Mouse (Mus musculus): Measurements from ENCODE around the gene Slc16a13. TPM values are rescaled to one million over a fixed set of nuclear protein-coding genes. Genes with fewer than 3 reads are reported as not detected.

Gene Slc16a13
- polyA plus RNA-seq, 1 experiment from 2014 or later, result 1.9 TPM

DNA sequence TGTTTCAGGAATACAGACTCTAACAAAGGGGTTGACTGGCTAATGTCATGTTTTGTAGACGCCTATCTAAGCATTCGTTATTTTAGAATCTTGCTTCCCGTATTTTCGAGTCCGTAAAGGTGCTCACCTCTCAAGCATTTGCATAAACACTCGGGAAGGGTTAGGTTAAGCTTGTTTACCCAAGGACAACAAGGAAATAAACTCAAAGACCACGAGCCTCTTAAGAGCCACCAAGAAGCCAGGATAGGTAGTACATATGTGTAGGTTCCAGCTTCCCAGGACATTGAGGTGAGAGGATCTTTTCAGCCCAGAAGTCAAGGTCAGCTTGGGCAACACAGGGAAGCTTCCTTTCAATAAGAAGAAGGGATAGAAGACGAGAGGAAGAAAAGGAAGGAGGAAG is 21.8 kb downstream of the Slc16a13 start:
- DNase-seq (no peak), ATAC-seq (no peak)
- Histone ChIP-seq H3K4me2 (ENCODE audit: low read depth, low read length) (no peak overlapping the region), H3K27ac (ENCODE audit: low read depth) (no peak overlapping the region), H3K9me3 (ENCODE audit: low read length) (no peaks in the 10 kb centered on the region), H3K4me3 (ENCODE audit: low read depth, low read length) (no peak overlapping the region), H3K36me3 (replicated peaks; ENCODE audit: insufficient read depth, low read length) (no peaks in the 10 kb centered on the region), H3K27me3 (ENCODE audit: insufficient read depth, low read length) (no peaks in the 10 kb centered on the region), H3K4me1 (ENCODE audit: insufficient read depth) (no peaks in the 10 kb centered on the region), H3K9ac (replicated peaks) (no peak overlapping the region)
- 70% methylated on average over 8 of the region's 8 CpGs for WGBS (ENCODE audit: insufficient replicate concordance)
- no peak for TF ChIP-seq EP300 (IDR thresholded peaks at IDR 0.05; ENCODE audit: low read depth)
- no peak for TF ChIP-seq CTCF (IDR thresholded peaks at IDR 0.05; ENCODE audit: low read depth)

DNA sequence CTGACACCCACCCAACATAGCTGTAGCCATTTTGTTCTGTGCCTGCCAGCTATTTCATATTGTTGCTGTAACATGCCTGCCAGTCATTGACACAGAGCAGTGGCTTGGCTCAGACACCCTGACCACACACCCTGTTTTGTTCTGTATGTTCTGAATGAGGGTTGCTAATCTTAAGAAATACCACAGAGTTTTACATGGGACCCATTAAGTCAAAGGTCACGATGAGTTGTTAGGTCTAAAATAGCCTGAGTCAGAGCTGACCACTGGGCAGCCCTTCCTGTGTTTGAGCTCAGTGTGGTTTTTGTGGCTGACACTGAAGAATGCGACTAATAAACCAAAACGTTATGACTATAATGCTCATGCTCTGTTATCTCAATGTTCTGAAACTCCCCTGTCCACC is 22.5 kb downstream of the Slc16a13 start:
- no peak for ATAC-seq
- no peak overlapping the region for H3K4me3 ChIP-seq (ENCODE audit: low read depth, low read length)
- no peak for TF ChIP-seq EP300 (IDR thresholded peaks at IDR 0.05; ENCODE audit: low read depth)
- TF ChIP-seq CTCF (IDR thresholded peaks at IDR 0.05; ENCODE audit: low read depth), result no peak
- 44% methylated on average over 3 of the region's 3 CpGs for WGBS (ENCODE audit: insufficient replicate concordance)
- H3K9ac ChIP-seq (replicated peaks), result no peak overlapping the region
- no peaks in the 10 kb centered on the region for H3K9me3 ChIP-seq (ENCODE audit: low read length)
- H3K4me2 ChIP-seq (ENCODE audit: low read depth, low read length), result no peak overlapping the region
- no peak for DNase-seq
- no peaks in the 10 kb centered on the region for H3K27me3 ChIP-seq (ENCODE audit: insufficient read depth, low read length)
- no peaks in the 10 kb centered on the region for H3K36me3 ChIP-seq (replicated peaks; ENCODE audit: insufficient read depth, low read length)
- no peaks in the 10 kb centered on the region for H3K4me1 ChIP-seq (ENCODE audit: insufficient read depth)
- H3K27ac ChIP-seq (ENCODE audit: low read depth), result no peak overlapping the region

DNA sequence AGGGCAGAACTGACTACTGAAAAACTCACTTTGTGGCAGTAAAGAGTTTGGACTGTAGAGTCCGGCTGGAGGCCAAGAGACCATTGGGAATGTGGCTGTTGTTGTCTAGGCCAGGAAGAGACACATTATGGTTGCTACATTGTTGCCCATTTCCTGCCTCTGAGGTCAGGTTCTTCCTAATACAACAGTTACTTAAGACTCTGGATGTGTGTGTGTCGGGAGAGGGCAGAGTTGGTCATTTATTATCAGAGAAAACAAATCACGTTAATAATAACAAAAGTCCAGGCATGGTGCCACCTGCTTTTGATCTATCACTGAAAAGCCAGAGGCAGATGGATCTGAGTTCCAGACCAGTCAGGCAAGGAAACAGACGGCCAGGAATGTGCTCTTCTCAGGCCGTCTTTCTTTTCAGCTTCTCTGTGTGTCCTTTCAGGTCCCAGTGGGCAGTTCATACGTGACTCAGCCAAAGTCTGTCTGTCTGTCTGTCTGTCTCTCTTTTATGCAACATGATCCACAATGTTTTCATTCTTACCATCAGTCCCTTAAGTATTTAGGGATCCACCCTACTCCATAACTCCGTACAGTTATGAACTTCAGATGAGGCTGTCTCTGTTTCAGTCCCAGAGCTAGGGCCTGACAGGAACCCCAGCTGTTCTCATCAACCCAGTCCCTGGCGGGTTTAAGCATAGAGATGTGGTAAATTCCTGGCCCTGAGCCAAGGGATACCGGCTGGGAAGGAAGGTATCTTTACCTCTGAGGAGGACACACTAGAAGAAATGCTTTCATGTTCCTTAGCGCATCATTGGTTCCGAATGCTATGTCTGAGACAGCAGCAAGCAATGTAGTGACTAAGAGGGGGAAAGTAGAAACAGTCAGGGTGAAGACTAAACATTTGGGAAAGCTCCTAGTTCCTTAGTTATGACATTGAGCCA is 27.2 kb downstream of the Slc16a13 start:
- DNase-seq, result no peak
- Histone ChIP-seq H3K4me3 (ENCODE audit: low read depth, low read length) (no peak overlapping the region), H3K4me1 (ENCODE audit: insufficient read depth) (no peaks in the 10 kb centered on the region), H3K9ac (replicated peaks) (no peak overlapping the region), H3K27me3 (ENCODE audit: insufficient read depth, low read length) (no peaks in the 10 kb centered on the region), H3K36me3 (replicated peaks; ENCODE audit: insufficient read depth, low read length) (no peaks in the 10 kb centered on the region), H3K9me3 (ENCODE audit: low read length) (no peaks in the 10 kb centered on the region), H3K27ac (ENCODE audit: low read depth) (no peak overlapping the region), H3K4me2 (ENCODE audit: low read depth, low read length) (no peak overlapping the region)
- ATAC-seq, result no peak
- TF ChIP-seq EP300 (IDR thresholded peaks at IDR 0.05; ENCODE audit: low read depth) (no peak), CTCF (IDR thresholded peaks at IDR 0.05; ENCODE audit: low read depth) (no peak)
- WGBS (ENCODE audit: insufficient replicate concordance), result 63% methylated on average over 11 of the region's 11 CpGs

DNA sequence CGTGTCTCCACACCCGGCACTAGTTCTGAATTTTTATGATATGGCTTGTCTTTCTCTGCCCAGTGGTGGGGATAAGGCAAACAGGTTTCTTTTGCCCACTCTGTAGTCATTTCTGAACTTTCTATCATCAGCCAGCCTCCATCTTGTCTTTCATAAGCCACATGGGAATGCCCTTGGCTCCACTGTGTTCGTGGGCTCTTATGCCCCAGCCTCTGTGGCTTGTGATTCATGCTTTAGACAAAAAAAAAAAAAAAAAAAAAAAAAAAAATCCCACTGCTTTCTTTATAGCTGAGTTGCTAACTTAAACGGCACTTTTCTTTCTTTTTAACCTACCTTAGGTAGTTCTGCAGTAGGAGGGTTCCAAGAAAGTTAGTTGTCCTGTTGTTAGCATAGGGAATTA is 28.7 kb downstream of the Slc16a13 start:
- Histone ChIP-seq H3K4me1 (ENCODE audit: insufficient read depth) (no peaks in the 10 kb centered on the region), H3K36me3 (replicated peaks; ENCODE audit: insufficient read depth, low read length) (no peaks in the 10 kb centered on the region), H3K4me2 (ENCODE audit: low read depth, low read length) (no peak overlapping the region), H3K27me3 (ENCODE audit: insufficient read depth, low read length) (no peaks in the 10 kb centered on the region), H3K4me3 (ENCODE audit: low read depth, low read length) (no peak overlapping the region), H3K9ac (replicated peaks) (no peak overlapping the region), H3K9me3 (ENCODE audit: low read length) (no peaks in the 10 kb centered on the region), H3K27ac (ENCODE audit: low read depth) (no peak overlapping the region)
- TF ChIP-seq EP300 (IDR thresholded peaks at IDR 0.05; ENCODE audit: low read depth) (no peak), CTCF (IDR thresholded peaks at IDR 0.05; ENCODE audit: low read depth) (no peak)
- ATAC-seq, result no peak
- no peak for DNase-seq
- WGBS (ENCODE audit: insufficient replicate concordance), result 66% methylated on average over 4 of the region's 4 CpGs

DNA sequence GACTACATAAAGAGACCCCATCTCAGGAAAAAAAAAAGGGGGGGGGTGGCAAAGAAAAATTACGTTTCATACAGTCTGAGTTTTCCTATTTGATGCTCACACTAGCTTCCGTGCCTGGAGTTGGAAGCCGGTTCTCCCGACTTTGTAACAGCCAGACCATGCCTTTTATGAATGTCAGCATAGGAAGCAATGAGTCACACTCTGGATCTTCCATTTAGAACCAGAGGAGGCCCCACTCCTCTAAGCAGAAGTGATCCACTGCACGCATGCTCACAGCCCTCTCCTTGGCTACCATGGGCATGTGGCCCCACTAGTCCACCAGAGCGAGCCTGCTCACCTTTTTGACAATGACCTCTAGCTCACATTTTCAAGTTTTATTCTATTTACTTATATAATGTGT is 29.7 kb downstream of the Slc16a13 start:
- ATAC-seq (no peak), DNase-seq (no peak)
- Histone ChIP-seq H3K9me3 (ENCODE audit: low read length) (no peaks in the 10 kb centered on the region), H3K27ac (ENCODE audit: low read depth) (no peak overlapping the region), H3K36me3 (replicated peaks; ENCODE audit: insufficient read depth, low read length) (no peaks in the 10 kb centered on the region), H3K27me3 (ENCODE audit: insufficient read depth, low read length) (no peaks in the 10 kb centered on the region), H3K9ac (replicated peaks) (no peak overlapping the region), H3K4me1 (ENCODE audit: insufficient read depth) (no peaks in the 10 kb centered on the region), H3K4me2 (ENCODE audit: low read depth, low read length) (no peak overlapping the region), H3K4me3 (ENCODE audit: low read depth, low read length) (no peak overlapping the region)
- 73% methylated on average over 6 of the region's 6 CpGs for WGBS (ENCODE audit: insufficient replicate concordance)
- TF ChIP-seq EP300 (IDR thresholded peaks at IDR 0.05; ENCODE audit: low read depth), result no peak
- TF ChIP-seq CTCF (IDR thresholded peaks at IDR 0.05; ENCODE audit: low read depth), result no peak

DNA sequence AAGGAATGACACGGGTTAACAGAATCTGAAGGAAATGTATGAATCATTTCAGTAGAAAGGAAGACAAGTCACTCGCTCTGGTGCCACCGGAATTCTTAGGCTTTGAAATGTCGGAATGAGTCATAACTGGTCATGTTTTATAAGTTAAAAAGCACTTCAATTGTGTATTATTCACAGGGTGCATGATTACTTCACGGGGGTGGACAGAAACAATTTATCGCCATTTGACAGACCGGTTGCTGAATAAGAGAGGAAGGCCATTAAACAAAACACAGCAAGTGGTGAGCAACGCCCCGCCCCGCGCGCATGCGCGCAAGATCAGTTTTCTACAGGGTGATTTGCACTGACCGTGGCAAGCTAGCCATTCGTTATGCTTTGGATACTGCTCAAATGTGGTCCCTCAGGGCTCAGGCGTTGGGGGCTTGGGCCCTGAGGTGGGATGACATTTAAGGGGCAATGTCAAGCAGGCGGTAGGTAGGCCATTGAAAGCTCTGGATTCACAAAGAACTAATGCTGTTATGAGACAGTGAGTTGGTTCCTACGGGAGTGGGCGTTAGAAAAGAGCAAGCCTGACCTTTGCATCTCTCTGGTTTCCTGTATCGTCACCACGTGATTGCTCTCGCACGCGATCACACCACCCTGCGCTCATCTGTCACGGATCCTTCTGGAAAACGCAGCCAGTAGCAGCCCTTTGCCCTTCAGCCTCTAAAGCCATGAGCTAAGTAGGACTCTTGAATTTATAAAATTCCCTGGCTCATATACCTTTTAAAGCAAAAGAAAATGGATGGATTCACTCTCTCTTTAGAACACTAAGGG is 31.3 kb downstream of the Slc16a13 start:
- 89% methylated on average over 28 of the region's 28 CpGs for WGBS (ENCODE audit: insufficient replicate concordance)

More for the DNA sequence above, 31.3 kb downstream of the Slc16a13 start:
- Histone ChIP-seq H3K4me1 (ENCODE audit: insufficient read depth) (no peaks in the 10 kb centered on the region), H3K9me3 (ENCODE audit: low read length) (no peaks in the 10 kb centered on the region), H3K9ac (replicated peaks) (no peak overlapping the region), H3K36me3 (replicated peaks; ENCODE audit: insufficient read depth, low read length) (no peaks in the 10 kb centered on the region), H3K4me2 (ENCODE audit: low read depth, low read length) (no peak overlapping the region), H3K27ac (ENCODE audit: low read depth) (no peak overlapping the region), H3K4me3 (ENCODE audit: low read depth, low read length) (no peak overlapping the region), H3K27me3 (ENCODE audit: insufficient read depth, low read length) (no peaks in the 10 kb centered on the region)
- TF ChIP-seq CTCF (IDR thresholded peaks at IDR 0.05; ENCODE audit: low read depth) (no peak), EP300 (IDR thresholded peaks at IDR 0.05; ENCODE audit: low read depth) (no peak)
- ATAC-seq (no peak), DNase-seq (no peak)

Measured in liver, postnatal 0 days (tissue).